Mouse (Mus musculus) forebrain, embryonic 13.5 days (tissue): ENCODE measurements around the gene Gm45837. TPM values are rescaled to one million over a fixed set of nuclear protein-coding genes. Genes with fewer than 3 reads are reported as not detected.

Experiments used
- ATAC-seq: fragments of 200-750 bp; cut with Nextera tagmentation; 2 replicates; pipeline ENCODE4 v1.8.0; 2017
- H3K27ac ChIP-seq: fragments of 300-500 bp; sonication (generic); 2 replicates; pipeline ENCODE4 v1.5.1; 2015; ENCODE audit warnings: inconsistent platforms, mild to moderate bottlenecking, moderate library complexity
- H3K27me3 ChIP-seq: fragments of 300-500 bp; sonication (generic); 2 replicates; pipeline ENCODE4 v1.6.1; 2015; ENCODE audit warnings: mild to moderate bottlenecking, inconsistent platforms
- H3K36me3 ChIP-seq: fragments of 300-500 bp; sonication (generic); 2 replicates; pipeline ENCODE4 v1.6.1; 2015; ENCODE audit warnings: mild to moderate bottlenecking, inconsistent platforms; ENCODE audit not compliant: poor library complexity, severe bottlenecking
- H3K4me1 ChIP-seq: fragments of 300-500 bp; sonication (generic); 2 replicates; pipeline ENCODE4 v1.6.1; 2015; ENCODE audit warnings: inconsistent platforms
- H3K4me2 ChIP-seq: fragments of 300-500 bp; sonication (generic); 2 replicates; pipeline ENCODE4 v1.6.1; 2015; ENCODE audit warnings: inconsistent platforms, mild to moderate bottlenecking, moderate library complexity
- H3K4me3 ChIP-seq: fragments of 300-500 bp; sonication (generic); 2 replicates; pipeline ENCODE4 v1.5.1; 2015; ENCODE audit warnings: mild to moderate bottlenecking, inconsistent platforms
- H3K9ac ChIP-seq: fragments of 300-500 bp; sonication (generic); 2 replicates; pipeline ENCODE4 v1.6.1; 2015; ENCODE audit warnings: mild to moderate bottlenecking, inconsistent platforms
- H3K9me3 ChIP-seq: fragments of 300-500 bp; sonication (generic); replicated peaks from 2 replicates; pipeline ENCODE4 v1.6.1; 2016; ENCODE audit warnings: inconsistent platforms
- WGBS: fragments of 180-500 bp; shearing (Covaris S2); methylation state at CpG from one replicate; pipeline ENCODE4 v1.1.7; 2015; 5-methylcytosine and 5-hydroxymethylcytosine counted together
- polyA plus RNA-seq: library from polyadenylated mRNA; unstranded; fragments of >200 nt; fragmentation: Nextera tagmentation; extraction: Ambion mirVana; gene quantifications from 2 replicates; pipeline ENCODE4 v1.2.1, GENCODE M21; 2015

Gene Gm45837
- polyA plus RNA-seq: not detected in 2 replicates

DNA sequence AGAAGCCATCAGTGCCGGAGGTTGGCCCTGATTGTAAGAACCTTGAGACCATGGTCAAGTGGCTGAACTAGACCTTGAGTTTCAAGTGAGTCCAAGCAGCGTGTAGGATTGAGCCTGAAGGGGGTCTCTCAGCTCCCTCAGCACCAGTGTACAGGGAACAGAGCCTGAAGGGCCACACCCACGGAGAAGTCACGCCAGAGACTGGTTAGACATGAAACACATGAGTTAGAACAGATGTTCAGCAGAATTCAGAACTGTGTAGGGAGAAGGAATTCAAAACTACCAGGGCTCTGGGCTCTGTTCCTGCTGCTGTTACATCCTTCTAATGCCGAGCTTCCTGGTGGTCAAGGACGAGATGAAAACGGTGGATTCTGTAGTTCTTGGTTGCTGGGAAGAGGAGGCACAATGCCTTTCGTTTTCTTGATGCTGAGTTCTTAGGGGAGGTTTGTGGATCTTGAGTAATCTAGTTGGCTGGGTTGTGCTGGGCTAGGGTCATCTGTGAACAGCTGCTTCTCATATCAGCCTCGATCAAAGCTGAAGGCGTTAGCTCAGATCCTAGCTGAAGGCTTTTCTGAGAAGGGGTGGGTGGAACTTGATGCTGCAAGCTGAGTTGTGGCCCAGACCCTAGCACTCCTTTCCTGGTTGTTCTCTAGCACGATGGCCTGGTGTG lies at the start of gene Gm45837:
TSS of gene Gm45837 (plus strand) at position 620 of the 670 bp plus-strand sequence.
- H3K4me1 ChIP-seq: peaks cover 13% of the 10 kb centered on the region
- no peak within 1 kb of the TSS for H3K4me3 ChIP-seq
- no peak for ATAC-seq
- WGBS: 84% methylated on average over 11 of the region's 11 CpGs
- H3K4me2 ChIP-seq: no peak within 1 kb of the TSS
- H3K36me3 ChIP-seq: no peaks in the 10 kb centered on the region
- no peaks in the 10 kb centered on the region for H3K9me3 ChIP-seq
- no peak within 1 kb of the TSS for H3K9ac ChIP-seq
- H3K27ac ChIP-seq: no peak within 1 kb of the TSS
- H3K27me3 ChIP-seq: no peaks in the 10 kb centered on the region

GRCm38 (mm10) chr7:101361021-101361420 lies 49.7 kb upstream of the Gm45837 start:
- ATAC-seq: no peak
- no peak overlapping the region for H3K9ac ChIP-seq

GRCm38 (mm10) chr7:101361767-101362166 lies 48.9 kb upstream of the Gm45837 start:
- ATAC-seq: no peak
- Histone ChIP-seq H3K27me3 (no peaks in the 10 kb centered on the region), H3K27ac (no peak overlapping the region), H3K9ac (no peak overlapping the region), H3K4me3 (no peak overlapping the region), H3K4me1 (no peaks in the 10 kb centered on the region), H3K4me2 (no peak overlapping the region), H3K36me3 (no peaks in the 10 kb centered on the region), H3K9me3 (no peaks in the 10 kb centered on the region)
- WGBS: 57% methylated on average over 4 of the region's 4 CpGs

More at GRCm38 (mm10) chr7:101361021-101361420, 49.7 kb upstream of the Gm45837 start:
- Histone ChIP-seq H3K36me3 (no peaks in the 10 kb centered on the region), H3K4me1 (no peaks in the 10 kb centered on the region), H3K27ac (no peak overlapping the region), H3K9me3 (no peaks in the 10 kb centered on the region), H3K4me2 (no peak overlapping the region), H3K27me3 (no peaks in the 10 kb centered on the region), H3K4me3 (no peak overlapping the region)
- 84% methylated on average over 4 of the region's 4 CpGs for whole genome bisulfite sequencing

GRCm38 (mm10) chr7:101362791-101363191 lies 47.9 kb upstream of the Gm45837 start:
- no peaks in the 10 kb centered on the region for H3K4me1 ChIP-seq
- no peaks in the 10 kb centered on the region for H3K36me3 ChIP-seq
- WGBS: 71% methylated on average over 5 of the region's 5 CpGs
- H3K9ac ChIP-seq: no peak overlapping the region
- H3K9me3 ChIP-seq: no peaks in the 10 kb centered on the region
- H3K27ac ChIP-seq: no peak overlapping the region
- H3K27me3 ChIP-seq: no peaks in the 10 kb centered on the region
- no peak overlapping the region for H3K4me3 ChIP-seq
- H3K4me2 ChIP-seq: no peak overlapping the region
- ATAC-seq: no peak

DNA sequence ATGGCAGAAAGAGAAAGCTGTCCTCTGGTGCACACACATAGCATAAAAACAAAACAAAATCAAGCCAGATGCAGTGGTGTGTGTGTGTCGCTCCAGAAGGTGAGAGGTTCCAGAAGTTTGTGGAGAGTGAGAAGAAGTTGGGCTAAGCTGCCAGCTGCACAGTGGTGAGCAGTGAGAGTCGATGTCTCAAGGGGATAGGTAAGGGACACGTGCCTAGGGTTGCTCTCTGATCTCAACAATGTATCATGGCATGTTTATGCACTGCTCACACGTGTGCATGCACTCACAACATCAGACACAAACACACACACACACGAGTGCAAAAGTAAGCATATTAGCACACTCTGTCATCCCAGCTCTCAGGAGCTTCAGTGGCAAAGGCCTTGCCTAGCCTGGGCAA lies 46.8 kb upstream of the Gm45837 start:
- Histone ChIP-seq H3K9me3 (no peaks in the 10 kb centered on the region), H3K9ac (no peak overlapping the region), H3K27me3 (no peaks in the 10 kb centered on the region), H3K4me3 (no peak overlapping the region), H3K4me2 (no peak overlapping the region), H3K27ac (no peak overlapping the region), H3K4me1 (no peaks in the 10 kb centered on the region), H3K36me3 (no peaks in the 10 kb centered on the region)
- 81% methylated on average over 5 of the region's 5 CpGs for WGBS
- ATAC-seq: no peak

DNA sequence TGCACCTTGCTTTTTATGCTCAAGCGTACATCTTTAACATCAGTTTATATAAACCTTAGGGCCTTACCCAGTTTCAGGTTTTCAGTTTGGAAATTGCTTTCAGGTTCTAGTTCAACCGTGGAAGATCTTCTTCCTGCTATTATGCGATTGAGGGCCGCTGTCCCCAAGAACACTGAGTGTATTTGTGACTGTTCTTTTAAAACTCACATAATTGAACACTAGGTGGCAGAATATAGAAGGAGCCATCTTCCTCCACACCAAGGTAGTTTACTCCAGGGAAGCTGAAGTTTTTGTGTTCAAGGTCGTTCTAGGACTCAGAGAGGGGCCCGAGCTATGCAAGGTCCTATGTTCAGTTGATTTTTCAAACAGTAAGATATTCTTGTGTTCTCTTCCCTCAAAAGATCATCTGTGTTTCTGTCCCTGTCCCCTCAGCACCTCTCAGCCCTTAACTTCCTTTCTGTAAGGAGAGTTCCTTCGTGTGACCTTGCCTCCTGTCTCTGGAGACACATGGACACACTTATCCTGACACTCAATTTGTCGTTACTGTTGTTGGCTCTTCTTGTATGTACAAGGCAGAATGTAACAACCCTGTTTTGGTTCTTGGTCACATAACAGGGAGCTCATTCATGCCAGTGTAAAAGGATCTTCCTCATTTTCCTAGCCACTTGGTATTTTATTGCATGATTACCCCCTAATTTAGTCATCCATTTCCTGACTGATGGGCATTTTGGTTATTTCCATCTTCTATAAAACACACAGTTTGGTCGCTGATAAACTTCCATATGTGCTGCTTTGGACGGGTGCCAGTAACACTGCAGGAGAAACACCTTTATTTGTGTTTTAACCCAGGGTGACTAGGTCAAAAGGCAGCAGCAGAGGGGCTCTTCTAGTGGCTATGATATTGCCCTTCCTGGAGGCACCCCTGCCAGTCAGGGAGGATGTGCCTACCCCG lies 42.5 kb upstream of the Gm45837 start:
- no peaks in the 10 kb centered on the region for H3K27me3 ChIP-seq
- no peaks in the 10 kb centered on the region; the same call in 1 of the 2 replicates for H3K9me3 ChIP-seq
- no peak overlapping the region for H3K4me3 ChIP-seq
- 70% methylated on average over 11 of the region's 11 CpGs for WGBS
- no peak for ATAC-seq
- no peak overlapping the region for H3K9ac ChIP-seq
- H3K27ac ChIP-seq: no peak overlapping the region
- no peaks in the 10 kb centered on the region for H3K4me1 ChIP-seq
- H3K36me3 ChIP-seq: no peaks in the 10 kb centered on the region
- H3K4me2 ChIP-seq: no peak overlapping the region

DNA sequence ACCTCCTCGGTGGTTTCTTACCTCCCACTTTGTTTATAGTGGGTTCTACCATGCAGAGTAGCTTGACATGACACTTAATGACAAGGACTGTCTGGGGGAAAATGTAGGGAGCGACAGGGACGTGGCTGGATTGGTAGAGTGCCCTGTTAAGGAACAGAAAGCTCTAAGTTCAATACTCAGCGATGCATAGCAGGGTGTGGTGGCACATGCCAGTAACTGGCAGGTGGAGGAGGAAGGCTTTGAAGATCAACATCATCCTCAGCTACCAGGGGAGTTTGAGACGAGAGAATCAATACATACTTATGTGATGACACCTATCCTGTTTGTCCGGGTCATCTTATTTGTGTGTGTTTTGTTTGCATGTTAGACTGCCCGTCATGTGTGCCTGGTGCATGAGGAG lies 41.0 kb upstream of the Gm45837 start:
- Histone ChIP-seq H3K9me3 (no peaks in the 10 kb centered on the region; the same call in 1 of the 2 replicates), H3K36me3 (no peaks in the 10 kb centered on the region)
- WGBS: 81% methylated on average over 7 of the region's 7 CpGs

DNA sequence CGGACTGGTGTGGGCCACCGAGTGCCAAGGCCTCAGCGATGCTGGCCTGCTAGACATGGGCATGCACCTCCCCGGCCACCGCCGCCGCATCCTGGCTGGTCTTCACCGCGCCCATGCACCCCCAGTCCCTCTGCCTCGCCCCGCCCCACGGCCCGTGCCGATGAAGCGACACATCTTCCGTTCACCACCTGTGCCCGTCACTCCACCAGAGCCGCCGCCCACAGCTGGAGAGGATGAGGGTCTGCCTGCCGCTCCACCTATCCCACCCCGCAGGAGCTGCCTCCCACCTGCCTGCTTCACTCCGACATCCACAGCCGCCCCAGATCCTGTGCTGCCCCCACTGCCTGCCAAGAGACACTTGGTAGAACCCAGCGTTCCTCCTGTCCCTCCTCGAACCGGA lies 37.6 kb upstream of the Gm45837 start:
- H3K9me3 ChIP-seq: no peaks in the 10 kb centered on the region; the same call in 1 of the 2 replicates
- H3K4me3 ChIP-seq: no peak overlapping the region
- H3K4me2 ChIP-seq: no peak overlapping the region
- H3K36me3 ChIP-seq: no peaks in the 10 kb centered on the region
- no peak for ATAC-seq
- H3K9ac ChIP-seq: peak overlapping the region; percentile 12; the same call in 1 of the 2 replicates
- peaks cover 15% of the 10 kb centered on the region; the same call in 1 of the 2 replicates for H3K4me1 ChIP-seq
- no peak overlapping the region for H3K27ac ChIP-seq
- no peaks in the 10 kb centered on the region for H3K27me3 ChIP-seq
- 86% methylated on average over 26 of the region's 26 CpGs for WGBS

More for the DNA sequence above, 41.0 kb upstream of the Gm45837 start:
- ATAC-seq: no peak
- Histone ChIP-seq H3K4me3 (no peak overlapping the region), H3K4me1 (no peaks in the 10 kb centered on the region), H3K4me2 (no peak overlapping the region), H3K27me3 (no peaks in the 10 kb centered on the region), H3K27ac (no peak overlapping the region), H3K9ac (no peak overlapping the region)

DNA sequence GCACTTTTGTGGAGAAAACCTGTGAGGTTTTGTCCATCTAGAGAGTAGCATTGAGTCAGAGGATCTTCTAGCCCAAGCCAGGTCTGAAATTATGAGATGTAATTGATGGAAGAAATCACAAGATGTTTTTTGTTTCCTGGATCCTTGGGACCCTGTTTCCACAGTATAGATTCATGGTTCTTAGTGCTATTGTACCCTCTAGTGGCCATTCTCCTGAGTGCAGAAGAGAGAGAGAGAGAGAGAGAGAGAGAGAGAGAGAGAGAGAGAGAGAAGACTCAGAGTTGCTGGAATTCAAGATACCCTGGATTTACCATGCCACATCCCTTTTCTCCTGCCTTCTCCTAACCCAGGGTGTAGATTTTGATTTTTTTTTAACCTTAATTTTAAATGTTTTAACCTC lies 36.5 kb upstream of the Gm45837 start:
- H3K4me2 ChIP-seq: no peak overlapping the region
- no peaks in the 10 kb centered on the region for H3K36me3 ChIP-seq
- no peak overlapping the region for H3K4me3 ChIP-seq
- H3K9ac ChIP-seq: no peak overlapping the region
- H3K4me1 ChIP-seq: peaks cover 25% of the 10 kb centered on the region; the same call in 1 of the 2 replicates
- H3K27me3 ChIP-seq: no peaks in the 10 kb centered on the region
- peak; percentile 65; the same call in 1 of the 2 replicates for ATAC-seq
- H3K27ac ChIP-seq: no peak overlapping the region
- no peaks in the 10 kb centered on the region; the same call in 1 of the 2 replicates for H3K9me3 ChIP-seq

- peak; percentile 72 for ATAC-seq
- WGBS: 69% methylated on average over 10 of the region's 10 CpGs
- H3K4me3 ChIP-seq: no peak overlapping the region
- no peak overlapping the region for H3K9ac ChIP-seq
- H3K27me3 ChIP-seq: no peaks in the 10 kb centered on the region
- no peak overlapping the region; the same call in 1 of the 2 replicates for H3K27ac ChIP-seq
- no peaks in the 10 kb centered on the region for H3K36me3 ChIP-seq
- no peaks in the 10 kb centered on the region for H3K9me3 ChIP-seq
- H3K4me2 ChIP-seq: no peak overlapping the region
- peaks cover 25% of the 10 kb centered on the region; the same call in 1 of the 2 replicates for H3K4me1 ChIP-seq
Measured at GRCm38 (mm10) chr7:101376701-101377340, 33.9 kb upstream of the Gm45837 start.

DNA sequence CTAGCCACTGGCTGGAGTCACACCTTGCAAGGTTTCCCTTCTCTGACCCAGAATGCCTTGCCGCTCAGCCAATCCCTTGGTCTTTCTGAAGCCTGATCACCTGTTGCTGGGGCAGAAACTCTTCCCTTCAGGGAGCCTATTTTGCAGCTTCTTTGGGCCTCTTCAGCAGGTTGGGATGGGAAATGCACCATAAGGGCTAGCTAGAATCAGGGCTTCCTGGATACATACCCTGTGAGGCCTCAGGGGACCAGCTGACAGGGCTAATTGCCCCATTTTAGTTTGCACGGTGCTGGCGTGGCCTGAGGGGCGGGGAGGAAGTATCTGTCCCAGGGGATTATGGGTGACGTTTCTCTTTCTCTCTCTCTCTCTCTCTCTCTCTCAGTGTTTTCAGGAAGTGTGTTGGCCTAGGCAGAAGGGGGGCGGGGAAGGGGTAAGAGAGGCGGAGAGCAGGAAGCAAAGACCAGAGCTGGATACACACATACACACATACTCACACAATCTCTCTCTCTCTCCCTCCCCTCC lies 32.9 kb upstream of the Gm45837 start:
- ATAC-seq: peak; percentile 55
- peaks cover 25% of the 10 kb centered on the region; the same call in 1 of the 2 replicates for H3K4me1 ChIP-seq
- no peak overlapping the region for H3K27ac ChIP-seq
- H3K27me3 ChIP-seq: no peaks in the 10 kb centered on the region
- H3K4me3 ChIP-seq: no peak overlapping the region
- no peak overlapping the region for H3K9ac ChIP-seq
- H3K9me3 ChIP-seq: no peaks in the 10 kb centered on the region
- H3K36me3 ChIP-seq: no peaks in the 10 kb centered on the region
- 16% methylated on average over 7 of the region's 7 CpGs for WGBS
- H3K4me2 ChIP-seq: peak overlapping the region; percentile 26
